Mouse (Mus musculus) left cerebral cortex, postnatal 25 days (tissue): ENCODE measurements around the gene Mtmr6. TPM values are rescaled to one million over a fixed set of nuclear protein-coding genes. Genes with fewer than 3 reads are reported as not detected.
A peak's percentile ranks its signal among the peaks of the same experiment; 100 is the strongest.
"Not testable (repeated sequence)": the region's sequence is repeated elsewhere in the genome, so short reads cannot be mapped to it uniquely, and the experiment has no call there.

ENCODE experiments used
- DNase-seq, 2 experiments: peaks; one replicate each; pipeline ENCODE4 v3.0.0; 2022; ENCODE audit warnings: low spot score in 2 of 2, mixed read lengths in 1 of 2
- intact Hi-C: fragments of 180-260 bp; cut with DNase I; formaldehyde crosslinking; loops from one replicate; pipeline ENCODE4 v1.15.1; 2025
- microRNA-seq, 2 experiments: library from miRNA; unstranded; fragments of <30 nt; microRNA quantifications; one replicate each; pipeline ENCODE4 v1.2.0; 2022
- total RNA-seq, 2 experiments: library from RNA; stranded (reverse); gene quantifications; 2 replicates each; pipeline ENCODE4 v1.2.3; 2021

The Mtmr6 gene
- total RNA-seq, 2 experiments from 2014 or later, result 106 to 117 TPM

- no peak for DNase-seq
- intact Hi-C loops, result no loop called here
Measured at GRCm38 (mm10) chr14:60286194-60286863, 21.3 kb downstream of the Mtmr6 start.

GRCm38 (mm10) chr14:60290363-60290762 is 25.3 kb downstream of the Mtmr6 start:
- intact Hi-C loops, result no loop called here
- DNase-seq, result no peak

DNA sequence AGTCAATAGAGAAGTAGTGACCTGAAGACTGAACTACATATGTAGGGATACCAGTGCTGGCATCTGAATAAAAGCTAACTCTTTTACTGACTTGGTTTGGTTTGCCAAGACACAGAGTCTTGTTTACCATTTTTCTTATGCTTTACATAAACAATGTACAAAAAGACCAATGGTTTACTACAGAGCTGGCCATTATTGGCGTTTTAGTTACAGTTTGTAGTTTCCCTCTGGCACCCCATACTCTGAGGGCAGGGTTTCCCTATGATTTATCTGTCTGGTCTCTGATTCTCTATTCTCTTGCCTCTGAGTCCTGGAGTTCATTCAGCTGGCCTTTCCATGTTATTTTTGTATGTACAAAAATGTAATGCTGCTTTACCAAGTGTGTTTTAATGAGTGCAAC is 30.5 kb downstream of the Mtmr6 start:
- intact Hi-C loops, result no loop called here
- no peak for DNase-seq

GRCm38 (mm10) chr14:60300224-60300991 is 35.4 kb downstream of the Mtmr6 start:
- intact Hi-C loops, result loop anchor here (2.0 kb wide), 1 partner anchor 78 kb away; no protein-coding TSS in a partner anchor
- peak in 1 of 2 experiments; percentile 39 for DNase-seq

DNA sequence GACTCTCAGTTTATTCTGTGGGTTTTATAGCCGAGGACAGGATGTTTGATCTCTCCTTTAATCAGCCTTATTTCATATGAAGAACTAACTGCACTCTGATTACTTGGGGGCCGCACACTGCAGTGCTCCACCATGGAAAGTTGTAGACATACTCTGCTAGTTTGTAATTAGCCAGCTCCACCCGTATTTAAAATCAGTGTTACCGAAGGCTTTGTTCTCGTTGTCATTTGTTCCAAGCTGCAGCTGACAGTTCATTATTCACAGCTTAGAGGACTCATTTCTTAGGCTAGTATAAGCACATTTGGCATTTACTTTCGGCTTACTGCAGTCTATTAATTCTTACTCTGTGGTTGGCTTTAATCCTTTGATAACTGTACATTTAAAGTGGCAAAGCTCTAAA is 36.0 kb downstream of the Mtmr6 start:
- DNase-seq, result no peak
- intact Hi-C loops, result loop anchor here (2.0 kb wide), 1 partner anchor 78 kb away; no protein-coding TSS in a partner anchor

DNA sequence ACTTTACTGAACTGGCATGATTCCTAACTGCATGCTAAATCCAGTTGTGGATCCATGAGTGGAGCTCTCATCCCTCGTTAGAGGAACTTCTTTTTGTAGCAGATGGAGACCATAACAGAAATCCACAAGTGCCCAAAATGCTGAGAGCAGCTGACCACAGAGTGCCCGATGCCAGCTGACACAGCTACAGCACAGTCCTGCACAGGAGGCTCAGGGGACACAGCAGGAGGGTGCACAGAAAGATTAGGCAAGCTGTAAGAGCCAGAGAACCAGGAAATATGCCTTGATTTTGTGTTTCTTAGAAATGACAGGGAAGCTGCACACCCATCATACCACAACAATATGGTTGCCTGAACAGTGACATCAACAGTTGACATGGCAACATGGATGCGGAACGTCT is 37.4 kb downstream of the Mtmr6 start:
- no peak for DNase-seq
- intact Hi-C loops, result no loop called here

- intact Hi-C loops, result loop anchor here (5.0 kb wide), 1 partner anchor 393 kb away; no protein-coding TSS in a partner anchor
- peak in 1 of 2 experiments; percentile 14 for DNase-seq
Measured at GRCm38 (mm10) chr14:60304441-60305220, 39.6 kb downstream of the Mtmr6 start.

GRCm38 (mm10) chr14:60308113-60308512 is 43.1 kb downstream of the Mtmr6 start:
- no peak for DNase-seq
- intact Hi-C loops, result loop anchor here (5.0 kb wide), 1 partner anchor 389 kb away; no protein-coding TSS in a partner anchor

- DNase-seq, result no peak
- intact Hi-C loops, result no loop called here
Measured at GRCm38 (mm10) chr14:60310691-60311090, 45.7 kb downstream of the Mtmr6 start.

- DNase-seq, result no peak
- intact Hi-C loops, result no loop called here
Measured at GRCm38 (mm10) chr14:60319231-60319630, 54.2 kb downstream of the Mtmr6 start.

- intact Hi-C loops, result no loop called here
- no peak for DNase-seq
Measured at GRCm38 (mm10) chr14:60320813-60321212, 55.8 kb downstream of the Mtmr6 start.

- intact Hi-C loops, DNase-seq: not testable (repeated sequence)
Measured at GRCm38 (mm10) chr14:60340001-60340400, 75.0 kb downstream of the Mtmr6 start.

GRCm38 (mm10) chr14:60340570-60340969 is 75.5 kb downstream of the Mtmr6 start:
- intact Hi-C loops, result no loop called here
- no peak for DNase-seq

DNA sequence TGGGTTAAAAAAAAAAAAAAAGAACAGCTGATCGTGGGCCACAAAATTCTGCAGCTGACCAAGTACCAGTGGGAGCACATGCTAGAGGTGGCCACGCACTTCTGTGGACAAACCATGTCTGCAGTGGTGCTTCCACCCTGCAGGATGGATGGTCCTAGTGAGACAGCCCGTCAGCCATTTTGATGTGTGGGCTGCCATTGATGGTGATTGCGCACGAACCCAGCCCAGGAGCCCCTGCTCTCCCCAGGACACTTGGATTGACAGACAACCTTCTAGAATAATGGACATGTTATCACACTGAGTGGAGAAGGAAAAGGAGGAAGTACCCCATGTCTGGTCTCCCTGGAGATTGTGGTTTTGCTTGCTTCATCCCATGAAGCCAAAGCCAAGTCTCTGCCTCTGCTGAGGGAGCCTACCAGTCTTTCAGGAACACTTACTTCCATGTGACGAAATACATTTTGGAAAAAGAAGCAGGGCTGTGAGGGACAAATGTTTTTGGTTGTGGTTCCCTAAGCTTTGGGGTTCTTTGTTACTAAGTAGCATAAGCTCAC is 80.4 kb downstream of the Mtmr6 start:
- intact Hi-C loops, result no loop called here
- DNase-seq, result no peak

Small RNA genes within 50 kb of the gene (microRNA-seq; reads per million reads assigned to microRNA genes)
- 0 reads per million in 2 experiments for gene Mir719

Other genes starting within 250 kb of the Mtmr6 start
- gene Atp8a2, start 68.0 kb upstream of the Mtmr6 start, total RNA-seq, result 10 to 100 TPM; 63.0 to 71.3 TPM
- gene Nupl1, start 13.8 kb upstream of the Mtmr6 start, total RNA-seq, result under 1 TPM in 1 of 2 experiments, not detected in 1; 0.16 TPM
- 10 to 100 TPM; 80.0 to 80.2 TPM for gene Gm49336, start 13.7 kb upstream of the Mtmr6 start, total RNA-seq
- gene Amer2, start 108.0 kb downstream of the Mtmr6 start, total RNA-seq, result 10 to 100 TPM; 37.3 to 38.0 TPM